Mouse (Mus musculus) forebrain, embryonic 11.5 days (tissue): Measurements from ENCODE around the gene Maml2. TPM values are rescaled to one million over a fixed set of nuclear protein-coding genes. Genes with fewer than 3 reads are reported as not detected.
"Not testable (repeated sequence)": the region's sequence is repeated elsewhere in the genome, so short reads cannot be mapped to it uniquely, and the experiment has no call there.

Experiments
- ATAC-seq: fragments of 200-750 bp; cut with Nextera tagmentation; replicated peaks from 2 replicates; pipeline ENCODE4 v1.8.0; 2017; ENCODE audit warnings: moderate TSS enrichment; ENCODE audit not compliant: low FRiP score
- DNase-seq: peaks from one replicate; pipeline ENCODE4 v3.0.0-alpha.2; 2017; ENCODE audit warnings: low spot score
- H3K27ac ChIP-seq: fragments of 300-500 bp; sonication (generic); 2 replicates; pipeline ENCODE4 v1.5.1; 2014; ENCODE audit warnings: low read depth, low read length
- H3K27me3 ChIP-seq: fragments of 300-500 bp; sonication (generic); 2 replicates; pipeline ENCODE4 v1.6.1; 2014; ENCODE audit warnings: mild to moderate bottlenecking, low read length, mixed read lengths; ENCODE audit not compliant: control insufficient read depth, insufficient read depth
- H3K36me3 ChIP-seq: fragments of 300-500 bp; sonication (generic); 2 replicates; pipeline ENCODE4 v1.6.1; 2014; ENCODE audit warnings: mild to moderate bottlenecking, low read length, moderate library complexity, mixed read lengths; ENCODE audit not compliant: control insufficient read depth, insufficient read depth
- H3K4me1 ChIP-seq: fragments of 300-500 bp; sonication (generic); replicated peaks from 2 replicates; pipeline ENCODE4 v1.6.1; 2014; ENCODE audit warnings: low read length, mixed read lengths; ENCODE audit not compliant: control insufficient read depth, insufficient read depth
- H3K4me2 ChIP-seq: fragments of 300-500 bp; sonication (generic); 2 replicates; pipeline ENCODE4 v1.6.1; 2014; ENCODE audit warnings: low read depth, mild to moderate bottlenecking, low read length, moderate library complexity, mixed read lengths; ENCODE audit not compliant: severe bottlenecking
- H3K4me3 ChIP-seq: fragments of 300-500 bp; sonication (generic); 2 replicates; pipeline ENCODE4 v1.5.1; 2014; ENCODE audit warnings: low read depth, low read length
- H3K9ac ChIP-seq: fragments of 300-500 bp; sonication (generic); 2 replicates; pipeline ENCODE4 v1.6.1; 2014; ENCODE audit warnings: low read length
- H3K9me3 ChIP-seq: fragments of 300-500 bp; sonication (generic); 2 replicates; pipeline ENCODE4 v1.6.1; 2016; ENCODE audit warnings: low read length, mixed read lengths; ENCODE audit not compliant: control insufficient read depth
- WGBS: fragments of 180-500 bp; shearing (Covaris S2); extraction: QIAGEN DNeasy Blood & Tissue Kit; methylation state at CpG from one replicate; pipeline ENCODE4 v1.1.7; 2014; 5-methylcytosine and 5-hydroxymethylcytosine counted together
- polyA plus RNA-seq: library from polyadenylated mRNA; unstranded; fragments of >200 nt; fragmentation: Nextera tagmentation; extraction: Ambion mirVana; gene quantifications from 2 replicates; pipeline ENCODE4 v1.2.1, GENCODE M21; 2014

The Maml2 gene
- polyA plus RNA-seq, 1 experiment from 2014 or later = 9.8 TPM

DNA sequence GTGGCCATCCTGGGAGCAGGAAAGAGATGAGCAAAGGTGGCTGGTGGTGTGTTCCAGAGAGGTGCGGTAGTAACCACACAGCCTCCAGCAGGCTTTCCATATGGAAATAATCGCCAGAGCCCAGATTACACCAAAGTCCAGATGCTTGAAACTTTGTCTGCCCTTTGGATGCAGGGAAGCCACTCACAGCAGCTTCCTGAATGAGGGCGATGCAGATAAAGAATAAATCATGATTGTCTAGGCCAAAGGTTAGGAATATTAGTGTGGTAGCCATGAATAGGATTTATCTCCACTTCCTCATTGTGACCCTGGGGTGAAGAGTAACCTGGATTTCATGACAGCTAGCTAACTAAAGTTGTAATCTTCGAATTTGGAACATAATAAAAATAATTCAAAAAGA, 407.2 kb downstream of the Maml2 start:
- Histone ChIP-seq H3K9ac (no peak overlapping the region), H3K4me2 (no peak overlapping the region), H3K36me3 (no peaks in the 10 kb centered on the region; the same call in 1 of the 2 replicates), H3K4me1 (no peaks in the 10 kb centered on the region), H3K27ac (no peak overlapping the region), H3K4me3 (no peak overlapping the region), H3K9me3 (no peaks in the 10 kb centered on the region), H3K27me3 (no peaks in the 10 kb centered on the region)
- 84% methylated on average over 4 of the region's 4 CpGs for WGBS
- ATAC-seq (no peak), DNase-seq (no peak)

DNA sequence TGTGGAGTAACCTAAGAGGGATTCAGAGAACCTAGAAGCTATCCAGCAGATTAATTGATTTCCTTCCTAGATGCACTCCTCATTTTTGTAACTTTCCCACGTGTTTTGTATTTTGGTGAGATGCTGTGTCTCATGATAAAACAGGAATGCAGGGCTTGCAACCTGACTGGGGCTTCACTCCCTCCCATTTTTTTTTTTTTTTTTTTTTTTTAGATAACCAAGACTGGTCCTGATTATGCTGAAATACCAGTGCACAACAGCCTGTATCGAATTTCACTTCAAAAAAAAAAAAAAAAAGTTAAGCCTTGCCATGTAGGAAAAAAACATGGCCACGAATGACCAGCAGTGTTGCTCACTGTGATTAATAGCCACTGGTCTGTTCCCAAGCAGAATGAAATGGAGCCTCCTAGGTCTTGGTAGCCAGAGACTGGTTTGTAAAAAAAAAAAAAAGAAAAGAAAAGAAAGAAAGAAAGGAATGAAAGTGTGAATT, 409.4 kb downstream of the Maml2 start:
- Histone ChIP-seq H3K9ac (no peak overlapping the region), H3K36me3 (no peaks in the 10 kb centered on the region; the same call in 1 of the 2 replicates), H3K4me2 (no peak overlapping the region), H3K9me3 (no peaks in the 10 kb centered on the region), H3K4me1 (no peaks in the 10 kb centered on the region), H3K27me3 (no peaks in the 10 kb centered on the region), H3K27ac (no peak overlapping the region), H3K4me3 (no peak overlapping the region)
- DNase-seq (no peak), ATAC-seq (no peak)
- WGBS = 45% methylated on average over 3 of the region's 3 CpGs

DNA sequence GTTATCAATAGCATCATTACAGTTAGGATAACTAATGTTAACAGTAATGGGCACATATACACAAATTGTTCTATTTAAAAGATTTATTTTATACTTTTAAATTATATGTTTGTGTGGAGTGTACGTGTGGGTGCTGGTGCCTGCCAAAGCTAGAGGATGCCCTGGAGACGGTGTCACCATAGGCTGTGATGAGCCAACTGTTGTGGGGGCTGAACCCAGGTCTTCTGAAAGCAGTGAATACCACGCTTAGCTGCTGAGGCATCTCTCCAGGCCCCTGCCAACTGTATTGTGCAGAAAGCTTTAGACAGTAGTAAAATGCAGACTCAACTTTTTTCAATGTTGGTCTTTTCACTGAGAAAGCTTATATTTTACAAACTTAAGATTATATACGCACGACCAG, 411.7 kb downstream of the Maml2 start:
- no peaks in the 10 kb centered on the region for H3K4me1 ChIP-seq
- no peak overlapping the region for H3K27ac ChIP-seq
- ATAC-seq (no peak), DNase-seq (no peak)
- H3K4me3 ChIP-seq = no peak overlapping the region
- WGBS = 91% methylated on average over 5 of the region's 5 CpGs
- H3K36me3 ChIP-seq = no peaks in the 10 kb centered on the region; the same call in 1 of the 2 replicates
- no peak overlapping the region for H3K9ac ChIP-seq
- no peaks in the 10 kb centered on the region for H3K9me3 ChIP-seq
- H3K27me3 ChIP-seq = no peaks in the 10 kb centered on the region
- H3K4me2 ChIP-seq = no peak overlapping the region

DNA sequence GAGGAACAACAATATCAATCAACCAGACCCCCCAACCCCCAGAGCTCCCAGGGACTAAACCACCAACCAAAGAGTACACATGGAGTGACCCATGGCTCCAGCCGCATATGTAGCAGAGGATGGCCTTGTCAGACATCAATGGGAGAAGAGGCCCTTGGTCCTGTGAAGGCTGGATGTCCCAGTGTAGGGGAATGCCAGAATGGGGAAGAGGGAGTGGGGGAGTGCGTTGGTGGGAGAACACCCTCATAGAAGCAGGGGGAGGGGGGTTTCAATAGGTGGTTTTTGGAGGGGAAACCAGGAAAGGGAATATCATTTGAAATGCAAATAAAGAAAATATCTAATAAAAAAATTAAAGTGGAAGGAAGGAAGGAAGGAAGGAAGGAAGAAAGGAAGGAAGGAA, 418.1 kb downstream of the Maml2 start:
- ATAC-seq = not testable (repeated sequence)
- 76% methylated on average over 2 of the region's 2 CpGs for WGBS

DNA sequence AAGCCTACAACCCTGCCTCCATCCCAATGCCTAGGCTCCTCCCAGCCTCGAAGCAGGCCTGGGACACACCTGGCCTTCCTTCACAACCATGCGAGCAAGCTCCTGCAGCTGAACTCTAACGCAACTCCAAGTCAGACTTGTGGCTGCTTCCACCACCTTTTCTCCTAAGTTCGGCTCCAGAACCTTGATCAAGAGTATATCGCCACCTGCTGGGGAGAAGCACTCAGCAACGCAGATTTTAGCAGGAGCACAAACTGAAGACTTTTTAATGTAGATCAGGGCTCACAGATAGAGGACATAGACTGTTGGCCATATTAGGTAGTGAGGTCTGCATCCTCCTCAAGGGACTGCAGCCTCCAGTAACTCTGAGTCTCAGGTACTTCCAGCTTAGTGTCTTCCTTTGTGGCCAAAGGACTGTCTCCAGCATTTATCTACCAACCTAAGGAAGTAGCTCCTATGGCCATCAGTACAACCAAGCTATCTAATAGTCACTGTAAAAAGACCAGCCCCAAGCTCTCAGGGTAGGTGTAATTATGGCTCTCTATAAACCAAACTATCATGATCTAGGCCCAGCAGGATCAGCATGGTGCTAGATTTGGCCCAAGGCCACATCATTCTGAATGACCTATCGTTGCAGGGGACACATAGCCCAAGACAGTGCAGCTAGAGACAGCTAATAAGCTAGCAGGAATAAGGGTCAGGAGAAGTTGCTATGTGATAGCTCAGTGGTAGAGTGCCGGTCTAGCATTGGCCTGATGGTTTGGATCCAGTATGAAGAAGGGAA, 418.8 kb downstream of the Maml2 start:
- no peak overlapping the region for H3K4me3 ChIP-seq
- no peaks in the 10 kb centered on the region for H3K36me3 ChIP-seq
- no peaks in the 10 kb centered on the region for H3K27me3 ChIP-seq
- H3K4me2 ChIP-seq = no peak overlapping the region
- H3K4me1 ChIP-seq = no peaks in the 10 kb centered on the region
- DNase-seq (peak; percentile 78), ATAC-seq (peak; percentile 71)
- WGBS = 29% methylated on average over 8 of the region's 8 CpGs
- H3K9me3 ChIP-seq = no peaks in the 10 kb centered on the region
- no peak overlapping the region for H3K9ac ChIP-seq
- no peak overlapping the region for H3K27ac ChIP-seq

More for the DNA sequence above, 418.1 kb downstream of the Maml2 start:
- not testable (repeated sequence) for H3K36me3 ChIP-seq, DNase-seq, H3K27me3 ChIP-seq, H3K27ac ChIP-seq, H3K9ac ChIP-seq, H3K4me1 ChIP-seq, H3K4me2 ChIP-seq, H3K9me3 ChIP-seq, H3K4me3 ChIP-seq

DNA sequence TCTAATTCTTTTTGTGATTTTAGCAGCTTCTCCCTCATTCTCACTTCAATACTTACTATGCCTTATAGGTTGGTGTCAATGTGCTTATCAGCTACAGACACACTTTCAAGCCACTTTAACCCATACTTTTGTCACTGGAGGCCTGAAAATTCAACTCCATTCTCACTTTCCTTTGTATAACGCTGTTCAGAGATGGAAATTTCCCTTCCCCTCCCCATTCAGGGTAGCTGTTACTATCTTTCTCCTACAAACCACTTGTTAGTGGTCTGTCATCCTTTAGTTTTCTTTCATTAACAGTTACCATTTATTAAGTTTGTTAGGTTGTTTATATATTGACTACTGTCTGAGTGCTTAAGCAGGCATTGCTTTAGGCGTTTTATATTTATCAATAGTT, 450.6 kb downstream of the Maml2 start, which contains the start of gene Mtmr2:
TSS of gene Mtmr2 (plus strand) at position 7 of the 394 bp plus-strand sequence.
- no peaks in the 10 kb centered on the region for H3K4me1 ChIP-seq
- H3K27ac ChIP-seq = peak within 1 kb of the TSS; percentile 87
- peak within 1 kb of the TSS; percentile 68 for H3K4me2 ChIP-seq
- H3K9me3 ChIP-seq = no peaks in the 10 kb centered on the region
- WGBS = 44% methylated on average over 2 of the region's 2 CpGs
- no peaks in the 10 kb centered on the region for H3K36me3 ChIP-seq
- H3K4me3 ChIP-seq = peak within 1 kb of the TSS; percentile 95
- DNase-seq (no peak), ATAC-seq (no peak)
- no peaks in the 10 kb centered on the region for H3K27me3 ChIP-seq
- H3K9ac ChIP-seq = peak within 1 kb of the TSS; percentile 99

DNA sequence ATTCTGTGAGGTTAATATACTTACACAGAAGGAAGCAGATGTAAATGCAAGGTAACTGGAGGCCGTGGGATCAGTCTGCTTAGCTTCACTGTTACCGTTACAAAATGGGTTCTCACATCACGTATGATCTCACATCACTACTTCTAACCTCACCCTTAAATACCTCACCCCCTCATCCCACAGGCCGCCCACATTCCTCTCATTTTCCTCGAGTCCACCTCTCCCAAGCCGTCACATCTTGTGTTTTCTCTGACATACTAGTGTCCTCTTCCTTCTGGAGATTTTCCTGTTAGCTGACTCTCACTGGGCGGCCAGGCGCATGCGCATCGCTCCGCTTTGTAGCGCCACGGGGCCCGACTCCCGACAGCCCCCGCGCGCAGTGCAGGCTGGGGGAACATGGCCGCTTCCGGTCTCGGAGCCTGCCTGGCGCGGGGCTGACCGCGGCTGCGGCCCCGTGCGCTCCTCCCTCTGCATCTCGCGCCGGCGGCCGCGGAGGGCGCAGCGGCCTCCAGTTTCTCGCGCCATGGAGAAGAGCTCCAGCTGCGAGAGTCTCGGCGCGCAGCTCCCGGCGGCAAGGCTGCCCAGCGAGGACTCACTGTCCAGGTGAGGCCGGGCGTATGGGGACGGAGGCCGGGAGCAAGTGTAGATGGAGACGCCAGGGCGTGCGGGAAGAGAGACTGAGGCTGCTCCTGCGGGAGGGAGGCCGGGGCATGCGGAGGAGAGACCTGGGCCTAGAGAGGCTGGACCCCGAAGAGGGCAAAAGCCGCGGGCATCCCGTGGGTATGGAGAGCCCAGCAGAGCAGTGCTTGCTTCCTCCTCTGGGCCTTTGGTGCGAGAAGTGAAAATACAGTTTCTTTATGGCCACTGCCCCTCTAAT, 451.3 kb downstream of the Maml2 start:
- peak overlapping the region; percentile 87 for H3K27ac ChIP-seq
- DNase-seq (peak; percentile 97), ATAC-seq (peak; percentile 99)
- no peaks in the 10 kb centered on the region for H3K9me3 ChIP-seq
- H3K36me3 ChIP-seq = no peaks in the 10 kb centered on the region
- peak overlapping the region; percentile 68 for H3K4me2 ChIP-seq
- 2% methylated on average over 60 of the region's 60 CpGs for WGBS
- H3K9ac ChIP-seq = peak overlapping the region; percentile 99
- H3K4me3 ChIP-seq = peak overlapping the region; percentile 95
- H3K4me1 ChIP-seq = no peaks in the 10 kb centered on the region
- no peaks in the 10 kb centered on the region for H3K27me3 ChIP-seq

DNA sequence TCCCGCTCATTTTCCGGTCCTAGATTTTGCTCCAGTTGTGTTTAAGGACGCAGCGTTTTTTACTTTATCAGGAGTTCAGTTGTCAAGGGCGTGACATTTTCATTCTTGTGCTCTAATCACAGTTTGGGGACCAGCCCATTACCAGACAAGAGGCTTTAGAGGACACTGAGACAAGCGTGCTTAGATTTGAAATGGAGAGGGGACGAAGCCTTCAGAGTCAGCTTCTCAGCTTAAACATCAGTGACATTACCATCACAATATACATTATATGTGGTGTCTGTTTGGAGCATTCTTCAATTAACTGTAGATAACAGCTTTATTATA, 451.9 kb downstream of the Maml2 start:
- Histone ChIP-seq H3K36me3 (no peaks in the 10 kb centered on the region), H3K9ac (peak overlapping the region; percentile 99), H3K9me3 (no peaks in the 10 kb centered on the region), H3K4me3 (peak overlapping the region; percentile 95), H3K27me3 (no peaks in the 10 kb centered on the region), H3K4me1 (no peaks in the 10 kb centered on the region), H3K27ac (peak overlapping the region; percentile 87), H3K4me2 (peak overlapping the region; percentile 68)
- DNase-seq = no peak
- 8% methylated on average over 7 of the region's 7 CpGs for WGBS
- 0 out of 2 replicates have a peak, but pooled peaks have one; percentile 4 for ATAC-seq
